Mouse (Mus musculus) lung, embryonic 14.5 days (tissue): ENCODE measurements around the gene Golt1a. TPM values are rescaled to one million over a fixed set of nuclear protein-coding genes. Genes with fewer than 3 reads are reported as not detected.
"Not testable (repeated sequence)": the region's sequence is repeated elsewhere in the genome, so short reads cannot be mapped to it uniquely, and the experiment has no call there.

ENCODE experiments used
- ATAC-seq: fragments of 200-750 bp; cut with Nextera tagmentation; 2 replicates; pipeline ENCODE4 v1.8.0; 2017; ENCODE audit warnings: mild to moderate bottlenecking, moderate TSS enrichment, moderate library complexity; ENCODE audit not compliant: insufficient read depth
- DNase-seq: peaks from one replicate; pipeline ENCODE4 v3.0.0-alpha.2; 2015
- H3K27ac ChIP-seq: fragments of 300-500 bp; sonication (generic); 2 replicates; pipeline ENCODE4 v1.5.1; 2014; ENCODE audit warnings: low read depth, mild to moderate bottlenecking, moderate library complexity
- H3K27me3 ChIP-seq: fragments of 300-500 bp; sonication (generic); 2 replicates; pipeline ENCODE4 v1.6.1; 2014; ENCODE audit warnings: low read length, control low read depth; ENCODE audit not compliant: insufficient read depth
- H3K36me3 ChIP-seq: fragments of 300-500 bp; sonication (generic); 2 replicates; pipeline ENCODE4 v1.6.1; 2014; ENCODE audit warnings: control low read depth; ENCODE audit not compliant: insufficient read depth
- H3K4me1 ChIP-seq: fragments of 300-500 bp; sonication (generic); 2 replicates; pipeline ENCODE4 v1.6.1; 2014; ENCODE audit warnings: antibody characterized with exemption, control low read depth; ENCODE audit not compliant: insufficient read depth
- H3K4me2 ChIP-seq: fragments of 300-500 bp; sonication (generic); 2 replicates; pipeline ENCODE4 v1.6.1; 2014; ENCODE audit warnings: mild to moderate bottlenecking
- H3K4me3 ChIP-seq: fragments of 300-500 bp; sonication (generic); 2 replicates; pipeline ENCODE4 v1.5.1; 2014; ENCODE audit warnings: low read depth, low read length
- H3K9ac ChIP-seq: fragments of 300-500 bp; sonication (generic); 2 replicates; pipeline ENCODE4 v1.6.1; 2014
- H3K9me3 ChIP-seq: fragments of 300-500 bp; sonication (generic); 2 replicates; pipeline ENCODE4 v1.6.1; 2016; ENCODE audit warnings: low read depth, low read length, control low read depth
- CTCF ChIP-seq: IDR thresholded peaks from 2 replicates; pipeline ENCODE4 v1.5.1; 2016; ENCODE audit warnings: antibody characterized with exemption, low read depth
- WGBS: fragments of 180-500 bp; shearing (Covaris S2); extraction: QIAGEN DNeasy Blood & Tissue Kit; methylation state at CpG from one replicate; pipeline ENCODE4 v1.1.7; 2014; 5-methylcytosine and 5-hydroxymethylcytosine counted together
- polyA plus RNA-seq: library from polyadenylated mRNA; unstranded; fragments of >200 nt; fragmentation: Nextera tagmentation; extraction: Ambion mirVana; gene quantifications from 2 replicates; pipeline ENCODE4 v1.2.1, GENCODE M21; 2014

Golt1a gene
- polyA plus RNA-seq, 1 experiment from 2014 or later = 0.55 TPM

DNA sequence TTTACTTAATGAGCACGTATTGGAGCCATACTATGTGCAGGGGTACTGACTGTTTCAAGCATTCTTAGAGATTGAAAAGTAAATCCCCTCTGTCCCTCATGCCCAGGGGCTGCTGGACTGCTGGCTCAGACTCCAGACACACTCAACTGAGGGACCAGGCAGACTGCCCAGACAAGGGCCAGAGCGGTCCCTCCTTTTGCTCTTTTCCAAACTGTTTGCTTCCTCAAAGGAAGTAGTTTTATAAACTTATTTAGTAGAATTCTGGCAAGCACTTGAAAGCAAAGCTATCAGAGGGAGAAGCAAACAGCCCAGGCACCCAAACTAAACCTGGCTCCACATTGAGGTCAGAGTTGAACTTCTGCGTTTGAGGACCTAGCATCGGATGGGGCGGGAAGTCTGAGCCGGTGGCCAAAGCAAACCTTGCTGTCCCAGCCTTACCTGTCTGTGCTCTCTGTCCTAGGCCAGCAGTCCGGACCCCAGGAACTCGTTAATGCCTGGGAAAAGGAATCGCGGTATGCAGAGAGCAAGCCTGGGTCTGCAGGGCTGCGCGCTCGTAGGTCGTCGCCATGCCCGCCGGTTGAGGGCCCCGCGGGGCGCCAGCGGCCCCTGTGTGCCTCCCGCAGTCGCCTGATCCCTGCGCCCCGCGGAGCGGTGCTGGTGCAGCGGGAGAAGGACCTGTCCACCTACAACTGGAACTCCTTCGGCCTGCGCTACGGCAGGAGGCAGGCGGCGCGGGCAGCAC, 19.5 kb downstream of the Golt1a start:
- 6% methylated on average over 34 of the region's 34 CpGs for WGBS
- H3K9me3 ChIP-seq = no peaks in the 10 kb centered on the region
- H3K27ac ChIP-seq = peak overlapping the region; percentile 77
- no peaks in the 10 kb centered on the region for H3K36me3 ChIP-seq
- ATAC-seq (peak; percentile 84), DNase-seq (peak; percentile 82)
- peaks cover 7% of the 10 kb centered on the region; the same call in 1 of the 2 replicates for H3K27me3 ChIP-seq
- H3K4me1 ChIP-seq = peaks cover 17% of the 10 kb centered on the region; the same call in 1 of the 2 replicates
- peak overlapping the region; percentile 31 for H3K4me3 ChIP-seq
- H3K4me2 ChIP-seq = peak overlapping the region; percentile 66
- H3K9ac ChIP-seq = peak overlapping the region; percentile 48
- TF ChIP-seq CTCF = no peak

DNA sequence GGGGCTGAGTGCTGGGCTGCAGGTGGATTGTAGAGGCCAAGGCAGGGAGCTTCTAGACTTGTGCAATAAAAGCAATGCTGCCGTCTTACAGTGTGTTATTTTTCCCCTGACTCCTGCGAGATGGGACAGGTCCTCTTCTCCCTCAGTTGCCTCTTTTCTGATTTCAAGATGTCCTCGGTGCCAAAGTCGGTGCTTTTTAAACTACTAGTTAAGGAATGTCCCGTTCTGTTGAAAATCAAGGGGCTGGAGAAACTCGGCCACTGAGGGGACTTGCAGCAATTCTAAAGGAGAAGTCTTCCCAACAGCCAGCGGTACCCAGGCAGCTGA, 20.0 kb downstream of the Golt1a start:
- TF ChIP-seq CTCF = no peak
- DNase-seq (no peak), ATAC-seq (0 out of 2 replicates have a peak, but pooled peaks have one; percentile 32)
- H3K9ac ChIP-seq = peak overlapping the region; percentile 48
- peak overlapping the region; percentile 77; the same call in 1 of the 2 replicates for H3K27ac ChIP-seq
- peak overlapping the region; percentile 31 for H3K4me3 ChIP-seq
- H3K36me3 ChIP-seq = no peaks in the 10 kb centered on the region
- H3K27me3 ChIP-seq = peaks cover 7% of the 10 kb centered on the region; the same call in 1 of the 2 replicates
- WGBS = 24% methylated on average over 7 of the region's 7 CpGs
- peaks cover 17% of the 10 kb centered on the region; the same call in 1 of the 2 replicates for H3K4me1 ChIP-seq
- no peaks in the 10 kb centered on the region for H3K9me3 ChIP-seq
- peak overlapping the region; percentile 66 for H3K4me2 ChIP-seq

DNA sequence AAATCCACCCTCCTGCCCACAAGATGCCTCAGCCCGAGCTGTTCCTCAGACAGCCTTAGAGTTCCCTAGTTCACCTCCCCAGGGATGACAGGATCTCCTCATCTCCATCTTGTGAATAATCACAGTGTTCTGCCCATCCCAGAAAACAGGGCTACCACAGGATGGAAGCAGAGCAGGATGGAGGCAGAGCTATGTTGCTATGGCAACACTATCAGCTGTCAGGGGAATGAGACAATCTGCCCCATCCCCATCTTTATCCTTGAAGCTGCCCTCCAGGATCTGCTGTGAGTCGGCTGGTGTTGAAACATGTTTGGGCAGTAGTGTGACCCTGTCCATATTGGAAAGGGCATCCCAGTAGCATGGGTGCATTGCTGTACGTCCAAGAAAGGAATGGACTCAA, 21.5 kb downstream of the Golt1a start:
- TF ChIP-seq CTCF = no peak
- Histone ChIP-seq H3K4me1 (peaks cover 17% of the 10 kb centered on the region; the same call in 1 of the 2 replicates), H3K9me3 (no peaks in the 10 kb centered on the region), H3K27ac (no peak overlapping the region), H3K4me3 (no peak overlapping the region), H3K9ac (no peak overlapping the region), H3K36me3 (no peaks in the 10 kb centered on the region), H3K4me2 (no peak overlapping the region), H3K27me3 (peaks cover 7% of the 10 kb centered on the region; the same call in 1 of the 2 replicates)
- DNase-seq = no peak
- no peak for ATAC-seq
- WGBS = 43% methylated on average over 3 of the region's 3 CpGs

DNA sequence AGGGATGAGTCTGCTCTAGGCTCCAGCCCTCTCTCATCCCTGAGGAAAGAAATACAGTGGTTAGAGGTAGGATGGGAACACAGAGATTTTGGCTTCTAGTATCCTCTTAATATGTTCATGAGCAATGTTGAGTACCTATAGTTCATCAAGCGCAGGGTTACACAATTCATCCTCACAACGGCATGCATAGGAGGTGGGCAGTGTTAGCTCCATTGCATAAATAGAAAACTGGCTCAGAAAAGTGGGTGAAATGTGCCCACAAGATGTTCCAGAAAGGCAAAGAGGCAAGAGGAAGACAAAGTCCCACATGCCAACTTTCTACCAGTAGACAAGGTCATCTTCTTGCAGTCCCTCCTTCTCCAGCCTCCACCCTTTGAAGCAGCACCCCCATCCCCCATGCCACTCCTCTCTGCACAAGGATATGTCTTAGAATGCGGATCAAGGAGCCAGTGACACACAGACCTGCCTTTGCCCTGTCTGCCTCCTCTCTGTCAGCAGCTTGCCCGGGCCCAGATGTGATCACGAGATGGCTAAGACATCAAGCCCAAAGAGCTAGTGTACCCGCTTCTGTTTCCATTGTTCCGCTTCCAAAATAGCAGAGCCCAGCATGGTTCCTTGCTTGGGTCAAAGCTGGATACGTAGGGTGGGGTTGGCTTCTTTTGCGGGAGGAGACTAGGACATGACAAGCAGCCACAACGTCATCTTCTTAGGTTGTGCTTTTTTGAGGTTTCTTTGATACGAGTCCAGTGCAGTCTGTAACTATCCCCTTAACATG, 23.2 kb downstream of the Golt1a start:
- DNase-seq = no peak
- ATAC-seq = no peak
- Histone ChIP-seq H3K4me2 (no peak overlapping the region), H3K9ac (no peak overlapping the region), H3K36me3 (no peaks in the 10 kb centered on the region), H3K27ac (no peak overlapping the region), H3K9me3 (no peaks in the 10 kb centered on the region), H3K4me3 (no peak overlapping the region), H3K27me3 (peaks cover 7% of the 10 kb centered on the region; the same call in 1 of the 2 replicates), H3K4me1 (peaks cover 17% of the 10 kb centered on the region; the same call in 1 of the 2 replicates)
- 86% methylated on average over 11 of the region's 11 CpGs for WGBS
- no peak for TF ChIP-seq CTCF

GRCm38 (mm10) chr1:133333937-133334336, 24.3 kb downstream of the Golt1a start:
- H3K4me2 ChIP-seq = no peak overlapping the region
- no peak overlapping the region for H3K4me3 ChIP-seq
- H3K27ac ChIP-seq = no peak overlapping the region
- no peaks in the 10 kb centered on the region for H3K9me3 ChIP-seq
- no peak for TF ChIP-seq CTCF
- peaks cover 7% of the 10 kb centered on the region; the same call in 1 of the 2 replicates for H3K27me3 ChIP-seq
- peaks cover 11% of the 10 kb centered on the region; the same call in 1 of the 2 replicates for H3K4me1 ChIP-seq
- WGBS = 76% methylated on average over 6 of the region's 6 CpGs
- H3K9ac ChIP-seq = no peak overlapping the region
- H3K36me3 ChIP-seq = no peaks in the 10 kb centered on the region
- ATAC-seq (no peak), DNase-seq (no peak)

DNA sequence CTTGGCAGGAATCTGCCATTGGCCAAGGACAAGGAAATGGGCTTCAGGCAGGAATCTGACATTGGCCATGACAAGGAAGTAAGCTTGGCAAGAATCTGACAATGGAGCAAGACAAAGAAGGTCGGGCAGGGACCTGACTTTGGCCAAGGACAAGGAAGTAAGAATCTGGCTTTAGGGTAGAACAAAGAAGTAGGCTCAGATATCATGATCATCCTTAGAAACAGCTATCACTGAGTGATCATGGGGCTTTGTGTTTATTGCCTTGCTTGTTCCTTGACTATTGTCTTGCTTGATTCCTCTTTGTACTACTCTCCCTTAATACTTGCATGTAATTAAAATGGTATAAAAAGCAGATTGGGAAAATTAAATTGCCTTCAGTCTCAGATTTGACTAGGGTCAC, 30.8 kb downstream of the Golt1a start:
- H3K36me3 ChIP-seq, H3K9me3 ChIP-seq, H3K4me2 ChIP-seq, H3K4me3 ChIP-seq, H3K27me3 ChIP-seq, DNase-seq, H3K4me1 ChIP-seq, H3K9ac ChIP-seq, ATAC-seq, H3K27ac ChIP-seq: not testable (repeated sequence)
- WGBS = 59% methylated on average over 1 of the region's 1 CpGs

- DNase-seq (no peak), ATAC-seq (no peak)
- H3K4me2 ChIP-seq = no peak overlapping the region
Measured at GRCm38 (mm10) chr1:133344357-133344756, 34.8 kb downstream of the Golt1a start.

More at GRCm38 (mm10) chr1:133344357-133344756, 34.8 kb downstream of the Golt1a start:
- H3K27ac ChIP-seq = no peak overlapping the region
- no peaks in the 10 kb centered on the region for H3K4me1 ChIP-seq
- H3K27me3 ChIP-seq = no peaks in the 10 kb centered on the region
- 91% methylated on average over 2 of the region's 2 CpGs for WGBS
- no peak overlapping the region for H3K4me3 ChIP-seq
- no peak for TF ChIP-seq CTCF
- H3K36me3 ChIP-seq = no peaks in the 10 kb centered on the region
- H3K9me3 ChIP-seq = no peaks in the 10 kb centered on the region
- H3K9ac ChIP-seq = no peak overlapping the region
